Mouse (Mus musculus) left cerebral cortex, adult 8-10 months (tissue): ENCODE data around the gene Eif2ak4. TPM values are rescaled to one million over a fixed set of nuclear protein-coding genes. Genes with fewer than 3 reads are reported as not detected.
A peak's percentile ranks its signal among the peaks of the same experiment; 100 is the strongest.

Experiments used
- DNase-seq, 2 experiments: peaks; one replicate each; pipeline ENCODE4 v3.0.0; 2022; ENCODE audit warnings: low spot score in 2 of 2
- total RNA-seq, 4 experiments: library from RNA; stranded (reverse); gene quantifications; 2 replicates each; pipeline ENCODE4 v1.2.4; 2022

Eif2ak4 gene
- total RNA-seq, 4 experiments from 2014 or later = 19.7 to 22.3 (median 21.1) TPM

- no peak for DNase-seq
These were observed 15.9 kb downstream of the Eif2ak4 start for GRCm38 (mm10) chr2:118404336-118404735.

GRCm38 (mm10) chr2:118405568-118405967 lies 17.1 kb downstream of the Eif2ak4 start:
- DNase-seq = no peak

- DNase-seq = no peak
These were observed 18.4 kb downstream of the Eif2ak4 start for GRCm38 (mm10) chr2:118406811-118407210.

GRCm38 (mm10) chr2:118408336-118408895 lies 20.0 kb downstream of the Eif2ak4 start:
- no peak for DNase-seq

GRCm38 (mm10) chr2:118412821-118413220 lies 24.4 kb downstream of the Eif2ak4 start:
- no peak for DNase-seq

GRCm38 (mm10) chr2:118415601-118416355 lies 27.4 kb downstream of the Eif2ak4 start:
- DNase-seq = no peak

- no peak for DNase-seq
These were observed 29.7 kb downstream of the Eif2ak4 start for GRCm38 (mm10) chr2:118418076-118418475.

- no peak for DNase-seq
These were observed 33.5 kb downstream of the Eif2ak4 start for GRCm38 (mm10) chr2:118421951-118422350.

- DNase-seq = no peak
These were observed 34.0 kb downstream of the Eif2ak4 start for GRCm38 (mm10) chr2:118422385-118422784.

GRCm38 (mm10) chr2:118428296-118428695 lies 39.9 kb downstream of the Eif2ak4 start:
- DNase-seq = no peak

- DNase-seq = no peak
These were observed 40.9 kb downstream of the Eif2ak4 start for GRCm38 (mm10) chr2:118429297-118429696.

- no peak for DNase-seq
These were observed 42.2 kb downstream of the Eif2ak4 start for GRCm38 (mm10) chr2:118430630-118431029.

GRCm38 (mm10) chr2:118431589-118431988 lies 43.2 kb downstream of the Eif2ak4 start:
- no peak for DNase-seq

- no peak for DNase-seq
These were observed 53.8 kb downstream of the Eif2ak4 start for GRCm38 (mm10) chr2:118442172-118442571.

GRCm38 (mm10) chr2:118442723-118443122 lies 54.3 kb downstream of the Eif2ak4 start:
- DNase-seq = no peak

GRCm38 (mm10) chr2:118445696-118446674 lies 57.6 kb downstream of the Eif2ak4 start:
- DNase-seq = no peak

- DNase-seq = peak in 1 of 2 experiments; percentile 90
These were observed 59.8 kb downstream of the Eif2ak4 start for GRCm38 (mm10) chr2:118448181-118448580.

GRCm38 (mm10) chr2:118451056-118451455 lies 62.6 kb downstream of the Eif2ak4 start:
- no peak for DNase-seq

GRCm38 (mm10) chr2:118457029-118457428 lies 68.6 kb downstream of the Eif2ak4 start:
- no peak for DNase-seq

- peak in 1 of 2 experiments; percentile 67 for DNase-seq
These were observed 69.2 kb downstream of the Eif2ak4 start for GRCm38 (mm10) chr2:118457463-118458261.
